In the genomic region with DNA sequence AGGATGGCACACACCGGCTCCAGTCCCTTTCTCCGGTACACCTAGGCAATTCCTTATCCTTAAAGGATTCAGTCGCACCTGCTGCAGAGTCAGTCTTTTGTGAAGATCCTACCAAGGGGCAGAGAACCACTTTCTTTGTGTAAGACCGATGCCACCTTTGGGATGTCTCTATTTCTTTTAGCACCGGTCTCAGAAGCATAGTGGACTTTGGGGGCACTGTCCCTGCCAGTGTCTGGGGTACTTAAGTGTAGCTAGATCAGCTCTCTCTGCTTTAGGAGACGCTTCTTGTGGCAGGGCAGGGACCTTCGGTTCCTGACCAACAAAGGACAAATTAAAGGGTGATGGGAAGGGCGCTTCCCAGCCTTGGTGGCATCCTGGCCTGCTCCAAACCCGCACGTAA, we compare ENCODE assay signal across 7 mouse cellular contexts. TPM values are rescaled to one million over a fixed set of nuclear protein-coding genes. Genes with fewer than 3 reads are reported as not detected.
DNase-seq lines count a peak whose midpoint lies in the region; ATAC-seq and TF ChIP-seq lines count a peak whose summit lies in the region.

No protein-coding gene starts in this region.

- WGBS in lung, embryonic 16.5 days: 12% methylated on average over 10 of the region's 10 CpGs
- 8% methylated on average over 10 of the region's 10 CpGs for WGBS in forebrain, embryonic 13.5 days
- 9% methylated on average over 10 of the region's 10 CpGs for WGBS in limb, embryonic 13.5 days
- WGBS in small intestine, adult 2 months: 18% methylated on average over 10 of the region's 10 CpGs

- H3K36me3 ChIP-seq in lung, embryonic 16.5 days (ENCODE audit: control insufficient read depth, insufficient read depth, low read length): no peaks in the 10 kb centered on the region
- no peaks in the 10 kb centered on the region for H3K36me3 ChIP-seq in forebrain, embryonic 13.5 days (ENCODE audit: poor library complexity, severe bottlenecking)
- H3K36me3 ChIP-seq in limb, embryonic 13.5 days: no peaks in the 10 kb centered on the region
- no peaks in the 10 kb centered on the region for H3K36me3 ChIP-seq in small intestine, adult 2 months (ENCODE audit: control insufficient read depth, insufficient read depth, low read length)

- DNase-seq in lung, postnatal 4 days: no peak
- DNase-seq in gastrocnemius, adult 8-10 months (ENCODE audit: low spot score in 2 of 2): no peak

- H3K27ac ChIP-seq in lung, embryonic 16.5 days (ENCODE audit: low read length): no peak overlapping the region
- H3K27ac ChIP-seq in forebrain, embryonic 13.5 days: peak overlapping the region; percentile 99
- no peak overlapping the region for H3K27ac ChIP-seq in limb, embryonic 13.5 days
- H3K27ac ChIP-seq in small intestine, adult 2 months (ENCODE audit: insufficient read depth, low read depth, low read length): peak overlapping the region; percentile 43; the same call in 1 of the 2 replicates

- peak overlapping the region; percentile 64 for H3K9ac ChIP-seq in lung, embryonic 16.5 days (ENCODE audit: low read length)
- H3K9ac ChIP-seq in forebrain, embryonic 13.5 days: peak overlapping the region; percentile 96
- peak overlapping the region; percentile 82 for H3K9ac ChIP-seq in limb, embryonic 13.5 days

- peak overlapping the region; percentile 90 for H3K4me2 ChIP-seq in lung, embryonic 16.5 days (ENCODE audit: low read depth, low read length)
- H3K4me2 ChIP-seq in forebrain, embryonic 13.5 days: peak overlapping the region; percentile 88
- H3K4me2 ChIP-seq in limb, embryonic 13.5 days (replicated peaks): peak overlapping the region; percentile 92

- H3K9me3 ChIP-seq in lung, embryonic 16.5 days (ENCODE audit: control insufficient read depth, low read length): no peaks in the 10 kb centered on the region
- no peaks in the 10 kb centered on the region for H3K9me3 ChIP-seq in forebrain, embryonic 13.5 days (replicated peaks)
- H3K9me3 ChIP-seq in limb, embryonic 13.5 days: no peaks in the 10 kb centered on the region; the same call in 1 of the 2 replicates

- TF ChIP-seq CTCF in small intestine, adult 2 months (IDR thresholded peaks at IDR 0.05; ENCODE audit: extremely low read depth, insufficient read length, insufficient replicate concordance, low read depth, low read length): no peak

- H3K4me1 ChIP-seq in lung, embryonic 16.5 days (replicated peaks; ENCODE audit: control insufficient read depth, insufficient read depth, low read length): peaks cover 17% of the 10 kb centered on the region
- peaks cover 48% of the 10 kb centered on the region for H3K4me1 ChIP-seq in forebrain, embryonic 13.5 days
- peaks cover 30% of the 10 kb centered on the region for H3K4me1 ChIP-seq in limb, embryonic 13.5 days
- peaks cover 18% of the 10 kb centered on the region for H3K4me1 ChIP-seq in small intestine, adult 2 months (ENCODE audit: control insufficient read depth, insufficient read depth, insufficient read length, low read length)

- H3K27me3 ChIP-seq in lung, embryonic 16.5 days (ENCODE audit: control insufficient read depth, insufficient read depth, low read depth, low read length): peaks cover 24% of the 10 kb centered on the region
- H3K27me3 ChIP-seq in forebrain, embryonic 13.5 days: peaks cover 3% of the 10 kb centered on the region; the same call in 1 of the 2 replicates
- H3K27me3 ChIP-seq in limb, embryonic 13.5 days: peaks cover 43% of the 10 kb centered on the region
- no peaks in the 10 kb centered on the region for H3K27me3 ChIP-seq in small intestine, adult 2 months (ENCODE audit: control insufficient read depth, insufficient read depth, low read length)

- no peak for ATAC-seq in lung, embryonic 16.5 days (ENCODE audit: low read depth)
- no peak for ATAC-seq in forebrain, embryonic 13.5 days
- no peak for ATAC-seq in limb, embryonic 13.5 days (ENCODE audit: low FRiP score, low read depth)
- no peak for ATAC-seq in megakaryocyte-erythroid progenitor cell, adult 5-6 weeks (replicated peaks; ENCODE audit: low FRiP score, low TSS enrichment, poor library complexity, severe bottlenecking)

- TF ChIP-seq POLR2A in small intestine, adult 2 months (IDR thresholded peaks at IDR 0.05; ENCODE audit: low read depth, low read length): no peak

- peak overlapping the region; percentile 61 for H3K4me3 ChIP-seq in lung, embryonic 16.5 days (ENCODE audit: low read length)
- H3K4me3 ChIP-seq in forebrain, embryonic 13.5 days: peak overlapping the region; percentile 75
- H3K4me3 ChIP-seq in limb, embryonic 13.5 days: peak overlapping the region; percentile 72
- H3K4me3 ChIP-seq in small intestine, adult 2 months (ENCODE audit: low read depth, low read length): peak overlapping the region; percentile 69

RNA-seq across cellular contexts. Expression of gene Chn2, which starts 0.5 kb away (rescaled TPM):
- polyA plus RNA-seq in lung, embryonic 16.5 days (2015; fragmentation: Nextera tagmentation; extraction: Ambion mirVana): 9.4 and 11.1 TPM in 2 replicates
- polyA plus RNA-seq in forebrain, embryonic 13.5 days (2015; fragmentation: Nextera tagmentation; extraction: Ambion mirVana): 31.9 and 35.2 TPM in 2 replicates
- polyA plus RNA-seq in limb, embryonic 13.5 days (2015; fragmentation: Nextera tagmentation; extraction: Ambion mirVana): 11.9 and 12.4 TPM in 2 replicates
- 35.2 and 53.5 TPM in 2 replicates for polyA plus RNA-seq in small intestine, adult 2 months (2012; rRNA removed)
- 4.5 and 5.1 TPM in 2 replicates for total RNA-seq in megakaryocyte-erythroid progenitor cell, adult 5-6 weeks (2014; fragmentation: Nextera tagmentation)
- 1.9 and 2.4 TPM in 2 replicates for total RNA-seq in megakaryocyte-erythroid progenitor cell, adult 5-6 weeks (2017)
- 1 to 10 TPM in 2 of 4 experiments, under 1 TPM in 2; 0.75 to 1.7 (median 1.2) TPM for total RNA-seq in gastrocnemius, adult 8-10 months (2022)

Comparison
In these comparisons a context has a peak if more than half of its experiments do, and no peak if none do; other contexts are left out.
1. H3K27ac ChIP-seq: peak in forebrain, embryonic 13.5 days (single experiment) and small intestine, adult 2 months (single experiment); none in lung, embryonic 16.5 days (single experiment) and limb, embryonic 13.5 days (single experiment).
2. Peak in every context shown above with its lines, with median percentiles within 50 percentile points of each other: H3K4me2 ChIP-seq, H3K4me3 ChIP-seq and H3K9ac ChIP-seq.